ENCODE assay signal across 8 mouse cellular contexts in the genomic region with DNA sequence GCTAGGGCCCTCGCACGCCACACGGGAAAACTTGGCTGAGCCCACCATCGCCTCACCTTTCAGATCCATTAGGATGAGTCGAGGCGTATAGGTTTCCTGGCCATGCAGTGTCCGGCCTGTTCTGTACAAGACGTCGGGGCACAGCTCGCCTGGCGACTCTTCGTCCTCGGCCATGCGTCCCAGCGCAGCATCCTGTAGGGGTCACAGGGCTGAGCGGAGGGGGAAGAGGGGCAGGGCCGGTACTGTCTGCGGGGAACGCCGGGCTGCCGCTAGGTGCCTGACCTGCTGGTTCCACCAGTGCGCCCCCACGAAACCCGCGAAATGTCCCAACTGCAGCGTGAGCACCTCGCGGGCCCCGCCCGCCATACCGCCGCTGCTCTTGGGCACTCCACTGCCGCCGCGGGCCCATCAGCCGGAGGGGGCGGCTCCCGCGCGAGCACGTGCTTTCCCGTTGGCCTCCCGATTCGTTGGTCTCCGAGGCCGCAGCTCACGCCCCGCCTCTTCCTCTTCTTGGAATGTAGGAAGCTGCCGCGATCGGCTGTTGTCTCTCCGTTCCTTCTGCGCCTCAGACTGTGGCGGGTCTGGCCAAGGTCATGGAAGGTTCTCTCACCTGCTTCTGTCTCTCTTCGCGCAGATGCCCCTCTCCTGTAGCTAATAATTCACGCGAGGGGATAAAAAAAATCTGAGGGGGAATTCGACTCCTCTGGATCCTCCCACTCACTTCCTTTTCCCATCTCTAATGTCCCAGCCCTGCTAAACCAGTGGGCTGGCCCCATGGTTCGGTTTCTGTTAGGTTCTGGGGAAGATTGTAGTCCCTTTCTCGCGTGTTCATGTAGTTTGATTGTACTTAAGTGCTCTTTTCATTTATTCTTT. TPM values are rescaled to one million over a fixed set of nuclear protein-coding genes. Genes with fewer than 3 reads are reported as not detected.
DNase-seq lines count a peak whose midpoint lies in the region; ATAC-seq and TF ChIP-seq lines count a peak whose summit lies in the region.

A gene (minus strand): TSS at position 489 of the 873 bp plus-strand sequence.

- WGBS in heart, embryonic 12.5 days: under 1% methylated on average over 62 of the region's 62 CpGs
- WGBS in kidney, postnatal 0 days: under 1% methylated on average over 62 of the region's 62 CpGs
- WGBS in liver, embryonic 11.5 days: under 1% methylated on average over 62 of the region's 62 CpGs
- under 1% methylated on average over 62 of the region's 62 CpGs for WGBS in stomach, embryonic 14.5 days

- peaks cover 22% of the 10 kb centered on the region for H3K79me2 ChIP-seq in C2C12 (ENCODE audit: control insufficient read depth, insufficient read depth)

- H3ac ChIP-seq in C2C12 (ENCODE audit: control insufficient read depth, insufficient read length, low read depth): peak within 1 kb of the TSS; percentile 87

- no peaks in the 10 kb centered on the region for H3K27me3 ChIP-seq in C2C12 (ENCODE audit: control insufficient read depth, insufficient read depth, insufficient read length)
- no peaks in the 10 kb centered on the region for H3K27me3 ChIP-seq in erythroblast, embryonic 14.5 days (ENCODE audit: control insufficient read depth)
- H3K27me3 ChIP-seq in heart, embryonic 12.5 days (replicated peaks): no peaks in the 10 kb centered on the region
- H3K27me3 ChIP-seq in kidney, postnatal 0 days (ENCODE audit: insufficient read depth, low read length): no peaks in the 10 kb centered on the region
- no peaks in the 10 kb centered on the region for H3K27me3 ChIP-seq in liver, embryonic 11.5 days (replicated peaks; ENCODE audit: control insufficient read depth, insufficient read depth, low read length)
- no peaks in the 10 kb centered on the region for H3K27me3 ChIP-seq in stomach, embryonic 14.5 days (ENCODE audit: control insufficient read depth, insufficient read depth, low read length)

- H3K79me3 ChIP-seq in C2C12 (ENCODE audit: low read depth): peaks cover 6% of the 10 kb centered on the region

- peak within 1 kb of the TSS; percentile 83 for H3K4me2 ChIP-seq in heart, embryonic 12.5 days
- H3K4me2 ChIP-seq in kidney, postnatal 0 days (ENCODE audit: low read length): peak within 1 kb of the TSS; percentile 90
- H3K4me2 ChIP-seq in liver, embryonic 11.5 days: peak within 1 kb of the TSS; percentile 88
- H3K4me2 ChIP-seq in stomach, embryonic 14.5 days (replicated peaks; ENCODE audit: low read depth, low read length): peak within 1 kb of the TSS; percentile 69

- peaks cover 23% of the 10 kb centered on the region for H3K4me1 ChIP-seq in erythroblast, embryonic 14.5 days (ENCODE audit: control insufficient read depth)
- peaks cover 14% of the 10 kb centered on the region for H3K4me1 ChIP-seq in heart, embryonic 12.5 days (replicated peaks)
- H3K4me1 ChIP-seq in kidney, postnatal 0 days (replicated peaks; ENCODE audit: insufficient read depth, low read length): no peaks in the 10 kb centered on the region; the same call in 1 of the 2 replicates
- H3K4me1 ChIP-seq in liver, embryonic 11.5 days (replicated peaks; ENCODE audit: control insufficient read depth, insufficient read depth, low read length): peaks cover 8% of the 10 kb centered on the region; the same call in 1 of the 2 replicates
- H3K4me1 ChIP-seq in stomach, embryonic 14.5 days (ENCODE audit: control insufficient read depth, insufficient read depth, low read length): no peaks in the 10 kb centered on the region

- H3K4me3 ChIP-seq in C2C12 (ENCODE audit: insufficient read depth, poor library complexity, severe bottlenecking): peak within 1 kb of the TSS; percentile 68
- H3K4me3 ChIP-seq in erythroblast, embryonic 14.5 days (replicated peaks): peak within 1 kb of the TSS; percentile 85
- peak within 1 kb of the TSS; percentile 80 for H3K4me3 ChIP-seq in heart, embryonic 12.5 days
- peak within 1 kb of the TSS; percentile 72 for H3K4me3 ChIP-seq in kidney, postnatal 0 days (replicated peaks; ENCODE audit: low read depth, low read length)
- H3K4me3 ChIP-seq in liver, embryonic 11.5 days (ENCODE audit: low read depth, low read length): peak within 1 kb of the TSS; percentile 81
- H3K4me3 ChIP-seq in stomach, embryonic 14.5 days (ENCODE audit: low read depth, low read length): peak within 1 kb of the TSS; percentile 66

- TF ChIP-seq CTCF in C2C12 (IDR thresholded peaks at IDR 0.05; ENCODE audit: control insufficient read depth, insufficient read depth, insufficient read length): peak; percentile 8
- no peak for TF ChIP-seq CTCF in brain, embryonic 14.5 days (IDR thresholded peaks at IDR 0.05; ENCODE audit: borderline replicate concordance, extremely low read depth, insufficient read depth, insufficient read length)
- 0 out of 2 replicates have a peak, but pooled peaks have one; percentile 6 for TF ChIP-seq CTCF in kidney, postnatal 0 days (IDR thresholded peaks at IDR 0.05; ENCODE audit: low read depth)

- peak; percentile 81 for TF ChIP-seq POLR2A in brain, embryonic 14.5 days (IDR thresholded peaks at IDR 0.05; ENCODE audit: borderline replicate concordance, extremely low read depth, insufficient read depth, insufficient read length, poor library complexity, severe bottlenecking)

- peak within 1 kb of the TSS; percentile 76 for H3K27ac ChIP-seq in heart, embryonic 12.5 days (ENCODE audit: poor library complexity, severe bottlenecking)
- peak within 1 kb of the TSS; percentile 92 for H3K27ac ChIP-seq in kidney, postnatal 0 days
- H3K27ac ChIP-seq in liver, embryonic 11.5 days (ENCODE audit: low read depth, low read length): peak within 1 kb of the TSS; percentile 14
- peak within 1 kb of the TSS; percentile 84 for H3K27ac ChIP-seq in stomach, embryonic 14.5 days (ENCODE audit: low read length)

- peak; percentile 98 for ATAC-seq in heart, embryonic 12.5 days (ENCODE audit: insufficient number of reproducible peaks, low FRiP score)
- ATAC-seq in kidney, postnatal 0 days (replicated peaks; ENCODE audit: low FRiP score, low read depth): peak; percentile 94
- ATAC-seq in liver, embryonic 11.5 days (replicated peaks; ENCODE audit: low FRiP score): peak; percentile 97
- ATAC-seq in stomach, embryonic 14.5 days (ENCODE audit: insufficient number of reproducible peaks, insufficient read depth, low FRiP score, low read depth): peak; percentile 95

- peak; percentile 97 for DNase-seq in brain, embryonic 14.5 days (ENCODE audit: low read depth)
- DNase-seq in kidney, postnatal 0 days (ENCODE audit: low spot score): peak; percentile 98
- peak; percentile 91 for DNase-seq in liver, embryonic 11.5 days (ENCODE audit: low spot score)
- peak; percentile 94 for DNase-seq in naive thymus-derived CD4-positive, alpha-beta T cell, adult 2 months (ENCODE audit: low read depth)

- no peaks in the 10 kb centered on the region for H3K9me3 ChIP-seq in erythroblast, embryonic 14.5 days (ENCODE audit: control insufficient read depth, low read length)
- H3K9me3 ChIP-seq in heart, embryonic 12.5 days (replicated peaks): no peaks in the 10 kb centered on the region
- H3K9me3 ChIP-seq in kidney, postnatal 0 days (replicated peaks; ENCODE audit: low read length): no peaks in the 10 kb centered on the region
- no peaks in the 10 kb centered on the region for H3K9me3 ChIP-seq in liver, embryonic 11.5 days (ENCODE audit: control insufficient read depth, low read length)
- no peaks in the 10 kb centered on the region for H3K9me3 ChIP-seq in stomach, embryonic 14.5 days (ENCODE audit: control insufficient read depth, low read depth, low read length)

- peaks cover 34% of the 10 kb centered on the region for H3K36me3 ChIP-seq in C2C12 (ENCODE audit: control insufficient read depth, insufficient read depth)
- H3K36me3 ChIP-seq in erythroblast, embryonic 14.5 days (ENCODE audit: control insufficient read depth): peaks cover 36% of the 10 kb centered on the region
- peaks cover 40% of the 10 kb centered on the region for H3K36me3 ChIP-seq in heart, embryonic 12.5 days
- H3K36me3 ChIP-seq in kidney, postnatal 0 days (ENCODE audit: insufficient read depth, low read length): peaks cover 33% of the 10 kb centered on the region
- peaks cover 35% of the 10 kb centered on the region for H3K36me3 ChIP-seq in liver, embryonic 11.5 days (ENCODE audit: control insufficient read depth, insufficient read depth, low read length)
- H3K36me3 ChIP-seq in stomach, embryonic 14.5 days (ENCODE audit: control insufficient read depth, insufficient read depth, low read length): peaks cover 29% of the 10 kb centered on the region

- H3K9ac ChIP-seq in heart, embryonic 12.5 days: peak within 1 kb of the TSS; percentile 89
- H3K9ac ChIP-seq in kidney, postnatal 0 days (ENCODE audit: low read depth, low read length): peak within 1 kb of the TSS; percentile 75
- peak within 1 kb of the TSS; percentile 85 for H3K9ac ChIP-seq in liver, embryonic 11.5 days (ENCODE audit: low read depth, low read length)
- peak within 1 kb of the TSS; percentile 60 for H3K9ac ChIP-seq in stomach, embryonic 14.5 days (replicated peaks; ENCODE audit: low read depth, low read length)

TF ChIP-seq in C2C12, 6 proteins besides CTCF, POLR2A, EP300 and RAD21:
- TF ChIP-seq USF1 (IDR thresholded peaks at IDR 0.05; ENCODE audit: low read depth) (peak; percentile 82), MYOD1 (IDR thresholded peaks at IDR 0.05; ENCODE audit: control insufficient read depth, insufficient read length, low read depth) (no peak), CEBPB (IDR thresholded peaks at IDR 0.05; ENCODE audit: low read depth) (no peak), MAX (IDR thresholded peaks at IDR 0.05) (peak; percentile 44), MYOG (IDR thresholded peaks at IDR 0.05; ENCODE audit: control insufficient read depth, extremely low read depth, insufficient read length) (no peak), FOSL1 (IDR thresholded peaks at IDR 0.05; ENCODE audit: insufficient read depth, low read length, poor library complexity, severe bottlenecking) (no peak)

RNA-seq across cellular contexts. Expression of the gene that starts here (rescaled TPM):
- 52.0 TPM for polyA plus RNA-seq in C2C12 (2012; fragmentation: generic; extraction: Trizol)
- 45.9 and 59.1 TPM in 2 replicates for polyA plus RNA-seq in brain, embryonic 14.5 days (2012; rRNA removed)
- polyA plus RNA-seq in erythroblast, embryonic 14.5 days (2012): 0.23 and 0.27 TPM in 2 replicates
- 48.9 and 52.4 TPM in 2 replicates for polyA plus RNA-seq in heart, embryonic 12.5 days (2016; fragmentation: Nextera tagmentation; extraction: Ambion mirVana)
- polyA plus RNA-seq in kidney, postnatal 0 days (2015; fragmentation: Nextera tagmentation; extraction: Ambion mirVana): 53.1 and 58.0 TPM in 2 replicates
- polyA plus RNA-seq in liver, embryonic 11.5 days (2014; fragmentation: Nextera tagmentation; extraction: Ambion mirVana): 49.1 and 51.5 TPM in 2 replicates
- 40.5 and 43.5 TPM in 2 replicates for polyA plus RNA-seq in stomach, embryonic 14.5 days (2014; fragmentation: Nextera tagmentation; extraction: Ambion mirVana)

Comparison
In these comparisons a context has a peak if more than half of its experiments do, and no peak if none do; other contexts are left out.
1. Peak in every context shown above with its lines: DNase-seq, ATAC-seq, H3K4me3 ChIP-seq and H3K27ac ChIP-seq.
2. RNA of the gene that starts here (polyA plus RNA-seq): 53.1 to 58.0 TPM in kidney, postnatal 0 days, 52.0 TPM in C2C12 (single experiment), 49.1 to 51.5 TPM in liver, embryonic 11.5 days, 48.9 to 52.4 TPM in heart, embryonic 12.5 days, 45.9 to 59.1 TPM in brain, embryonic 14.5 days and 40.5 to 43.5 TPM in stomach, embryonic 14.5 days; 0.23 to 0.27 TPM in erythroblast, embryonic 14.5 days; every median in the first group is over 10 times any median in the second.
3. H3K27ac ChIP-seq: peak in every context shown above with its lines; median percentile 92 in kidney, postnatal 0 days; 84 in stomach, embryonic 14.5 days; 76 in heart, embryonic 12.5 days; 14 in liver, embryonic 11.5 days.